Mouse (Mus musculus) ES-Bruce4 (cell line): ENCODE results near the gene Rmdn2.

Source experiments
- CTCF ChIP-seq: IDR thresholded peaks from one replicate; pipeline ENCODE4 v1.8.1; 2011; ENCODE audit warnings: low read depth, low read length
- EP300 ChIP-seq: IDR thresholded peaks from 2 replicates; pipeline ENCODE4 v1.6.1; 2011; ENCODE audit warnings: low read depth, low read length; ENCODE audit not compliant: insufficient read depth

- no peak for TF ChIP-seq CTCF
- no peak for TF ChIP-seq EP300
Observed at GRCm38 (mm10) chr17:79661387-79661786, 49.7 kb downstream of the Rmdn2 start.
